Mouse (Mus musculus) kidney, postnatal 10 days (tissue): ENCODE data around the gene Rasgef1a.
A peak's percentile ranks its signal among the peaks of the same experiment; 100 is the strongest.

Experiments used
- DNase-seq: peaks from one replicate; pipeline ENCODE4 v3.0.0; 2021; ENCODE audit warnings: mixed read lengths

The Rasgef1a gene

DNA sequence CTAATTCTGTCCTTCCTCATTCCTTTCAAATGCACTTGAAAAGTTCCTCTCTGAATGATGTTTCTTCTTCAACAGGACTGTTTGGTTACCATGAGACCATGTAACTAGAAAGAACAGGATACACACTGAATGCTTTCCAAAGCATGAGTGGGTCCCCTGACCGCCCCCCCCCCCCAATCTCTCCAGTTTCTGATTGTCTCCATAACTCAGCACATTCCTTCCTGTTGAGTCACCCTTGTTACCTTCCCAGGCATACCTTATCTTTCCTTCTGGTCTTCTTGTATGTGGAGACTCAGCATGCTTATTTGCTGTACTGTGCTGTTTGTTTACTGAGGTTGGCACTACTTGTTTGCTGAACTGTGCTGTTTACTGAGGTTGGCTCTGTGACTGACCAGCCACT, 20.2 kb downstream of the Rasgef1a start:
- DNase-seq = no peak

DNA sequence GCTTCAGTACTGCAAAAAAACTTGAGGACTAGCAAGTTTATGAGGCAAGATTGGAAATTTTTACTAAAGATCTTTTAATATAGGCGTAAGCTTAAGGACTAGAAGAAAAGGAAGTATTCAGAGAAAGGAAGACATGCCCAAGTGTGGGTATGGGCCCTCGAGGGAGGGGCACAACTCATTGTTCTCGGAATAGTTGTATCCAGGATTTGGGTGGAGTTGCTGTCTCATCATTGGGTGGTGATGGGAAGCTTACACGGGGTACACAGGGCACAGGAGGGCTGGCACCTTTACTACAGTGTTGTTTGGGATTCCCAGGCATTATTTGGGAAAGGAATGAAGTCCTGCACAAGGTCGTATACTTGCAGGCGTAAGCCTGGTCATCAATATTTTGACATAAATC, 24.4 kb downstream of the Rasgef1a start:
- no peak for DNase-seq

DNA sequence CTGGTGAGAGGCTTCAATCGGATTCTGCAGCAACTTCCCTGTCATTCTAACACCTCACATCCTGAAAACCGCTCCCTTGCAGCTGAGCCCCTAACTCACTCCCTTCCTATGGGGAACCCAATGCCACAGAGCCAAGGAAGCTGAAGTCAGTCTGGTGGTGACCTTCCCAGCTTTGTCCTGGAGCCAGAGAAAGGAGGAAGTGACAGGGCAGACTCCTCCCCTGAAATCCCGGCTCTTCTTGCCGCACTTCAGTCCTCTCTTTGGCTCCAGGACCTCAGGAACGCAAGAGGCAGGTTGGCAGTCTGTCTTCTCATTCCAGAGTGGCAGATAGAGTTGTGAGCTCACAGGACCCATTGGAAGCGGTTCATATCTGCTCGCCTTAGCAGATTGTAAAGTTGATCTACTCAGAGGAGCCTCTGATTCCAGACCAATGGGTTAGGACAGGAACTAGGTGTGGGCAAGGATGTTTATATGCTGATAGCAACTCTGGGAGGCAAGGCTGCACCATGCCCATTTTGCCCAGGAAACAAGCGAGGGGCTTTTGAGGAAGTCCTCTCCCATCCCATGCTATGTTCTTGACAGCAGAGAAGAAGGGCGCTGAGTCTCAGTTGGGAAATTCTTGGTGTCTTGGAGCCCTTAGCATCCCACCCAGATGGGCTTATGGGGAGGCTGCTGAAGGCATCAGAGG, 25.0 kb downstream of the Rasgef1a start:
- no peak for DNase-seq

DNA sequence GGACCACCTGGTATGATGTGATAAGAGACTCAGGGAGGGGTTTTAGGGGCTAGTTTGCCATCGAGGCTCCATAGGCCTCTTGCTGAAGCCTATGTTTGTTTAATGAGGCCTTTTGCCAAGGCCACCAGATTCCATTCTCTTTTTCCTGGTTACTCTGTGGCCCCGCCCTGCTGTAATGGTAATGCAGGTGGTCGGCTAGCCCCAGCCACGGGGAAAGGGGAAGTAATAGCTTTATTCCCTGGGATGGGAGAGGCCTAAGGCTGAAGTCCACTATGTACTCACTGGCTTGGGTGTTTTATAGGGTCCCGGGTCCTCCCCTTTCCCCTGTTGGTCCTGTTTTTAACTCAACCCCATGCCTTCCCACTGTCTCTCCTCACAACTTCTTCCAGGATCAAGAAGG, 25.6 kb downstream of the Rasgef1a start:
- DNase-seq = no peak

DNA sequence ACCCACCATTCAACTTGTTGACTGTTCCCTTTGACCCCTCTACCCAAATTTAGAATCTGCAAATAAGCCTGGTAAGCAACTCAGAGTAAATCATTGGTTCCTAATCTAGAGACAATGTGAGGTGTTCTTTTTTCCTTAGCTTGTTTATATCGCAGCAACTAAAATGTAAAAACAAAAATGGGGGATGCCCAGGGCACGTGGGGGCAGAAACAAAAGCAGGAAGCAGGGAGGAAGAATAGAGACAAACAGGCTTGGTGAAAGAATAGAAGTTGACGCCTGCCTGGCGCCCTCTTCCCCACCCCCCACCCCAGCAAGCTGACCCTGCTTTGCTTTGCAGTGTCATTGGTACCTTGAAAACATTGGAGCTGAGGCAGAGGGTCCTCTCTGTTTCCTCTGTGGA, 33.9 kb downstream of the Rasgef1a start:
- no peak for DNase-seq

DNA sequence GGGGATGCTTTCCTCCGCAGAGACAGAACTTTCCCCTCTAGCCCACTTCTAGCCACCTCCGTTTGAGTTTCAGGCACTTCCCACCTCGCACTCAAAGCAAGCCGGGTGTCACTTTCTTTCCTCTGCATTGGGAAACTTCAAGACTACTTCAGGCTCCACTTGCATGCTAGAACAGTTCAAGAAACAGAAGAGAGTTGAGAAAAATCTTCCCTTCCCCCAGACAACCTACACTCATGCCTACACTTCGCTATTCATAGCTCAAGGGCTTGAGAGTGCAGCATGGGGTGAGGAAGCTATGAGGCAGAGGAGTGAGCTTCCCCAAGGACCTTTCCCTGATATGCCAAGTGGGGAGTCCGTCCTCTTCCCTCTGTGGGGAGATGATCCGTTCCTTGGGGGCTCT, 34.7 kb downstream of the Rasgef1a start:
- DNase-seq = no peak

DNA sequence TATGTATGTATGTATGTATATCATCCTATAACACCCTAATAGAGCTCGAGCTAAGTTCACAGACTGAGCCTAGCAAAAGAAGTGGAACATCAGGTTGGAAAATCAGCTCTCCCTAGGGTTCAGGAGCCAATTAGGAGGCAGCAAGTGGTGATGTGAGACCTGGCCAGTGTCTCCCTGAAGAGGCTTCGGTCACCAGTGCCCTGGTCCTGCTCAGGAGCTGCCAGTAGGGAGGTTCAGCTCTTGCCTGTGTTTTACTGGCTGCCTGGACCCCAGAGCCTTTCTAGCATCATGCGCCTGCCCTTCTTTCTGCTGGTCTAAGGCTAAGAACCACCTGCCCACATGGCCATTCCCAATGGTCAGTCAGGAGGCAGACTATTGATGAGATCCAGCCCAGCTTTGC, 35.3 kb downstream of the Rasgef1a start:
- no peak for DNase-seq

DNA sequence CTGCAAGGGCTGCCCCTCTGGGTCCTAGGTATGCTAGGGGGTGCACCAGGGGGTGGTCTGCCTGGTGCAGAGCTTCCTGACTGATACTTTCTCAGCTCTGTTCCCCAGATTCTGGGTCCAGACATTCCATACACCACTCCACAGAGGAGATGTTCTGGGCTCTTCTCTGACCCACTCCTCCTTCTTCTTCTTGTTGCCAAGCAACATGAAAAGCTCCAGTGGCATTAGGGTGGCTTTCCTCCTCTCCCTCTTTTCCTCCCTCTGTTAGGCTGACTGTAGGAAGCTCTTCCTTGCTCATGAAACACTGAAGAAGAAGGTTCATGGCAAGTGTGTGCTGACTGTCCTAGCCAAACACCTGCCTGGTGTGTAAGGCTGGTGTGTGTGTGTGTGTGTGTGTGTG, 35.7 kb downstream of the Rasgef1a start:
- no peak for DNase-seq

DNA sequence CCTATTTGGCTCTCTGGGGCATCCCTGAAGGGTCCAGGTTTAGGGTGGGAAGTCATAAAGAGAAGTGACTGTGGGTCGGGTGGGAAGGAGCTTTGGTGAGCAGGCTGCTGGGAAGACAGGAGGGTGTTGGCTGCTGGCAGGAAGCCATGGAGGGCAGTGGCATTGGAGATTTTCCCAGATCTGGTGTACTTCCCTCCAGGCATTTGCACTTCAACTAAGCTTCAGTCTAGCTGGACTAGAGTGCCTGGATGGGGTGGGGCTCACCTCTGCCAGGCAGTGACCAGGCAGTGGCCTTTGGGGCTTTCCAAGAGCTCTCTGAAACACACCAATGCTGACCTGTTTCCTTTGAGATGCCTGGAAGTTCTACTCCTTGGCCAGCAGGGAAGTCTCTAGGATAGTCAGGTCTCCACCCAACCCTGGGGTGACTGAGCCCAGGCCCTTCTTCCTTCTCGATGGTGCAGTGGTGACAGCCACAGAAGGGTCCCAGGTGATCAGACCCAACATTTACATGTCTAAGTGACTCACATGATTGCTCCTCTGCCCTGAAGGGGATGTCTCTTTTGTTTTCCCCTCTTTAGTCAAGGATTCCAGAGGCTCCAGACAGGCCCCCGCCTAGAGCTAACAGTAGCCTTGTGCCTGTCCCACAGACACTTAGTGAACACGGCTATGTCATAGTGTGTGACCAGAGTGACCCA, 36.7 kb downstream of the Rasgef1a start:
- DNase-seq = peak; percentile 24

DNA sequence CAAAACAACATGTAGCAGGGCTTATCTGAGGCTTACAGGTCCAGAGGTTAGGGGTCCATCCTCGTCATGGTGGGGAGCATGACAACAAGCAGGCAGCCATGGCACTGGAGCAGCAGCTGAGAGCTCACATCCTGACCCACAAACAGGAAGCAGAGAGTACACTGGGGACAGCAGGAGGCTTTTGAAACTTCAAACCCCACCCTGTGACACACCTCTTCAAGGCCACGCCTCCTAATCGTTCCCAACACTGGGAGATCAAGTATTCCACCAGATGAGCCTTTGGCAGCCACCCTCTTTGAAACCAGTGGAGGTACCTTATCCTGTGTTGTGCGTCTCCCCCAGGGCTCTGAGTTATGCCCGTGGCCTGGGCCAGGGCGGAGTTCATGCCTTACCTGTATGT, 38.5 kb downstream of the Rasgef1a start:
- no peak for DNase-seq

DNA sequence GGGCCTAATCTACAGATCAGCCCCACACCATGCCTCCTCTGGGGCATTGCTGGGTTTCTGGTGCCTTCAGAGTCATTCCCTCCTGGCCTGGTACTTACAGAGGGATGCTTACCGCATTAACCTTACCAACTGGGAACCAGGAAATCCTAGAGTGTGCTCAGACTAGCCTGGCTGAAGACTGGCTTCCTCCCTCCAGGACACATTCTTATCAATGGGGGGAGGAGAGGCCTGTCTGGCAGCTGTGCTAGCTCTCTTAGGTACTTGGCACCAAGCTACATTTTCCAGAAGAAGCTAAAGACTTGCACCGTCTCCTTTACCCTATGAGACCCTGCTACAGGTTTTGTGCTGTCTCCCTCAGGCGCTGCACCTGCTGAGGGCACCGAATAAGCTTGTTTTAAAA, 40.2 kb downstream of the Rasgef1a start:
- no peak for DNase-seq

DNA sequence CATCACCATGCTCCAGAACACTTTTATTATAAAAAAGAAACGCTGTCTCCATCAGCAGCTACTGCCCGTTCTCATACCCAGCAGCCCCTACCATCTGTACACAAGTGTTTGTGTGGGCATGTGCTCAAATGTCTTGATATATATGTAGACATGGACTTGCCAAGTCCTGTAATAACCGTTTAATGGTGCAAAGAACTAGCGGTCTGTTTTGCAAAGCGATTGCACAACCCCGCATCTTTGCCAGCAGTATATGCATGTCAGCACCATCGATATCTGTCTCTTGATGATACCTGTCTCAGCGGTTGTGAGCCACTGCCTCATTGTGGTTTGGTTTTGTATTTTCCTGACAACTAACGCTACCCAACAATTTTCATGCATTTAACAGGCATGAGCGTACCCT, 44.0 kb downstream of the Rasgef1a start:
- no peak for DNase-seq

DNA sequence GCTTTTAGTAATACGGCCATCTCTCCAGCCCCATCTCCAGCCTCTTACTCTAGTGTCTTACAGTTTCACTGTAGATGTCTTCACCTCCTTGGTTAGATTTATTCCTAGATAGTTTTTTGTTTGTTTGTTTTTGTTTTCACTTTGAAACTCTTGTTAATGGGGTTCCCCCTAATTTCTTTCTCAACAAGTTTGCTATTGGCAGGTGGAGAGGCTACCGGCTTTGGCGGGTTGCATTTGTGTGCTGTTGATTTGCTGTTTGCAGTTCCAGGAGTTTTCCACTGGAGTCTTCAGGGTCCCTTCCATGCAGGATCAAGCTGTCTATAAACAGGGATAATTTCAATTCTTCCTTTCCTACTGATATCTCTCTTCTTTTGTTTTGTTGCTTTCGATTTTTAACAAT, 50.0 kb downstream of the Rasgef1a start:
- DNase-seq = no peak

DNA sequence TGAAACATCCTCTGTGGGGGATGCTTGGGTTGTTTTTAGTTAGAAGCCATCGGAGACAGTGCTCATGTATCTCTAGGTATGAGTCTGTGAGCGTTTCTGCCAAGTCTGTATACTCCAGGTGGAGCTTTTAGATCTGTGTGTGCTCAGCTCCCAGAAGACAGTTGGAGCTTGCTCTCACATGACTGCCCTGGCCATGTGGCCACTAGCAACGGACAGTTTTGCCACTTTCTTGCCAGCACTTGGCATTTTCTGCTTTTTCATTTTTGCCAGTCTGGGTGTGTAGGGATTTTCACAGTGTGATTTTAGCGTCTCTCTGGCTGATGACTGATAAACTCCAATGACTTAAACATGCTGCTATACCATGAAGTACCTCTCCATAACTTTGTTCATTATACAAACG, 52.0 kb downstream of the Rasgef1a start:
- no peak for DNase-seq

DNA sequence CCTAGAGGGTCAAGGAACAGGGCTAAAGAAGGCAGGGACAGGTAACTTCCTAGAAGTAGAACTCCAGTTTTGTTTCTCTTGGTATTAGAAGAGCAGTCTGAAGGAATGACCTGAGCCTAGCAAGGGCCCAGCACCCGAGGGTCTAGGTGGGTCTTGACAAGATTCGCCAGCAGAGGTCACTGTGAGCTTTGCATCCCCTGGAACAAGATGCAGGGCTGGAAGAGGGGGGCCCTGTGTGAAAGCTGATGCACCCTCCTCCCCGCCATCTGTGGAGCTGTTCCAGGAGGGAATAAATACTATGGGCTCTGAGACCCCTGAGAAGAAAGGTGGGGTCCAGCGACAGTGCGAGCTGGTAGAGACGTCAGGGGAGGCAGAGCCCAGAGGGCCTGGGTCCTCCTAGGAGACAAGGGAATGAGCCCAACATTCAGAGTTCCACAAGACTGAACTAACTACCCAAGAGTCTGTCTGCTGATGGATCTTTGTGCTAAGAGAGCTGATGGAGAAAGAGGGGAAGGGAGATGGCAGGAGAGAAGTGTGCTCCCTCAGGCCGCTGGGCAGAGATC, 53.8 kb downstream of the Rasgef1a start:
- DNase-seq = peak; percentile 86

DNA sequence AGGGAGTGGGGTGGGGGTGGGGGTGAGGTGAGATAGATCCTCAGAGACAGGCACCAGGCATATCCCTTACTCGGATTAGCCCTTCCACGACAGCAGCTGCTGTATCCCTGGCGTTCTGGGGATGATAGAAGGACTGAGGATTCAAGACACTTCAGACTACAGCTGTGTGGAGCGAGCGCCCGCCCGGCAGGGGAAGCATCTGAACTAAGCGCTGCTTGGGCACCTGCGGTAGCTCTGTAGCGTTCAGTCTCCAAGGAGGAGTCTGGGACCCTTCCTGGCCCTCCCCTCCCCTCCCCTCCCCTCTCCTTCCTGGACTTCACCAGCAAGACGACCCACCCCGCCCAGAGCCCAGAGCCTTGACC, 54.6 kb downstream of the Rasgef1a start:
- DNase-seq = no peak

DNA sequence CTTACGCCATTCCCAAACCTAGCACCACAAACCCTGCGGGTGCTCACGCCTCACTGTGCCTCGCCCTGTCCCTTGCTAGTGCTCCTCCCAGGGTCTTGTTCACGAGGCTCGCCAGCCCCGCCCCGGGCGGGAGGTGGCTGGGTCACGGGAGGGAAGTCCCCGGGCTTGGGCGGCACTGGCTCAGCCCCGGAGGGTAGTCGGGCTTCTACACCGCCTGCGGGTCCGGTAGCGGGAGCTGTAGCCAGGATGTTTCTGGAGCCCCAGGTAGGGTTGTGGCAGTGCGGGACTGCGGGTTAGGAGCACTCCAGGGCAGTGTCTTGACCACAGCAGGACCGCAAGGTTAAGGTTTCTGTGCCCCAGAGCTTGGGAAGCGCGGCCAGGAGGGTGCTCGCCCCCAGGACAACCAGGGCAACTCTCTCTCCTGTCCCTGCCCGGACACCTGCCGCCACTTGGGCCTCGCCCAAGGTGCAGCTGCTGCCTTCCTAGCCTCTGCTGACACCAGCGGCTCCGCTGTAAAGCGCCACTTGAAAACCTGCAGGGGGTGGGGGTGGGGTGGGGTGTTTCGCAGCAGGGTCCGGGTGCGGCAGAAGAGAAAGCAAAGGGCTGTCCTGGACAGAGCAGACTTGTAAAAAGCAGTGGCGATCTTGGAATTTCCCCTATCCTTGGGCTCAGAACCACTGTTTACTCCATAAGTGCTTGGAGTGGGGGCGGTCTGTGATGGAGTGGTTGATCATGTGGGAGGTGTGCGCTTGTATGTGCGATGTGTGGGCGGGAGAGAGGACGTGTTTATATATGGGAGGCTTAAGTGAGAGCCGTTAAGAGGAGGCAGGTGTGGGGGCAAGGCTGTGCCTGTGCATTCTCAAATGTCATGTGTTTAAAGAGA, 55.2 kb downstream of the Rasgef1a start:
- peak; percentile 59 for DNase-seq

DNA sequence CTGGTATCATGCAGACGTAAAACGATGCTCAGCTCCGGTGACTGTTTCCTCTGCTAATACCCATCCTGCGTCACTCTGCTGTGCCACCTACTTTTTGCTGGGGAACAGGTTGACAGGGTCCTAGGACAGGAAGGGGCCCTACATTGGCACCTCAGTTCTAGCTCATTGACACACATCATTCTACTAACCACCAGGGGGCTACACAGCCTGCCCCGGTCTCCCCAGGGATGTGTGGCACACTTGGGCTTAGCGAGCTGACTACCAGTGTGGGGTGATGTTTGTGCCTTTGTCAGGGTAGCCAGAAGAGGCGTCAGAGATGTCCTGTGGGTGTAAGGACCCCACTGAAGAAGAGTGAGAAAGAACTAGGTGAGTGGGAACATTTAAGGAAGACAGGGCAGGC, 56.5 kb downstream of the Rasgef1a start:
- no peak for DNase-seq

DNA sequence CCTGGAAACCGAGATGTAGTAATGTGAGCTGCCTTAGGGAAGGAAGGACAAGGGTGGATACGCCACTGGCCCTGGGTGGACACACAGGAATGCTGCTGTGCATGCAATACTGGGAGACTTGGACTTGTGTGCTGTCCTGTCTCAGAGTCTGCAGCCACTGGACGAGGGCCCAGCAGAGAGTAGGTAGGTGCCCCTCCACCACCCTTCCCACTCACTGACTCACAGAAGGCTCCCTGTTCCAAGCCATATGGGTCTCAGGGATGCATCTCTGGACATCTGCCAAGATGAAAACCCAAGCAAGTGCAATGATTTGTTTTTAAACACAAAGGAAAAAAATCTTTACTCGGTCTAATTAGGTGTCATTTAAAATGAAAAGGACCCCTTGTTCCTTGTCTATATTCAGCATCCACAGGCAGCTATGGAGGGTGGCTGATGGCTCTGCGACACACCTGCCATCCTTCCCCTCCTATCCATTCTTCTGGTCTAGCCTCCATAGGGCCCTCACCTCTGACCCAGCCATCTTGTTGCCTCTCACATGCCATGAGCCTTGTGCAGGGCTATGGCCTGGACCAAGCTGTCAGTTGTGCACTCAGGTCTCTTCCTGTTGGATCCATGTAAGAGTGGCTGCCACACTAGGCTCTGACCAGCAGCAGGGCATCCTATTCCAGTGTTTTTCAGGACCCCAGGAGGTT, 59.2 kb downstream of the Rasgef1a start:
- DNase-seq = peak; percentile 36

DNA sequence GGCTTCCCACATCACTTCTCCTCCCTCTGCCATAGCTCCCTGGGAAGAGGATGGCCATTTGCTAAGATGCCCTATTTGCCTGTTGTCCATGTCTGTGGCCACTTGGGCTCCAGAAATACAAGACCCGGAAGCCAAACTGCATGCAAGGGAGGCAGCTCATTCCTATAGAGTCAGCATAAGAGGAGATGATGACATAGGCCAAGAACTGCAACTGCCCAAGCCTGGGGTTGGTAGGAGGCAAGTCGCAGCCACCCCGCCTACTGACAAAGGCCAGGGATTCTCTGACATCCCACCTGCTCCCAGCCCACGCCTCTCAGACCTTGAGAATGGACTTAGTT, 59.7 kb downstream of the Rasgef1a start:
- DNase-seq = no peak

DNA sequence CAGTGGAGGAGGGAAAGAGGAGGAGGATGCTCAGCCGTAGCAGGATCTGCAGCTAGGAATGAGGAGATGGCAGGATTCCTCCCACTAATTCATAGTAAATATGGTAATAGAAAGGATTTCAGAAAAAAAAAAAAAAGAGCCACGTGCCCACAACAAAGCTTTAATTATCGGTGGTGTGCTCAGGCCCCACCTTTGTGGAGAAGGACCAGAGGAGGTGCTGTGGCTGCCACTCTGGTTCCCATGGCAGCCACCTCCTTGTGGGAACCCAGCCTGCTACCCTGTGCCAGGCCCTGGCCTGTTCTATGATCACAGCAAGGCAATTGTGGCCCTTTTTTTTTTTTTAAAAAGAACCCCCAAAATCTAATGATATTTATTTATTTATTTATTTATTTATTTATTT, 60.2 kb downstream of the Rasgef1a start:
- DNase-seq = no peak

DNA sequence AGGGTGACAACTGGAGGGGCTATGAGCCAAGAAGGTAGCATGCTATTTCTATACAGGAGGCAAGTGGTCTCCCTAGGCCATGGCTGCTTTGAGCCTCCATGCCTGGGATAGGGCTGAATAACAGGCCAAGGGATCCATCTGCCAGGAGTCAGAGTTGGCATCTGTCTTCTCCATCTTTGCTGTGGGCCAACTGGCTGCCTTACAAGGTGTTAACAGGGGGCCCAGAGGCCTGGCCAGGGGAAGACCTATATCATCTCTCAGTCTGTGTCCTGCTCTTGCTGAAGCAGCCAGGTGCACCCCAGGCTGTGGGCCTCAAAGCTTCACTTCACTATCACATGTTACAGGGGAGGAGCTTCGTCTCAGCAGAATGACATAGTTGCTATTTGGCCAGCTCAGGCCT, 60.9 kb downstream of the Rasgef1a start:
- no peak for DNase-seq

DNA sequence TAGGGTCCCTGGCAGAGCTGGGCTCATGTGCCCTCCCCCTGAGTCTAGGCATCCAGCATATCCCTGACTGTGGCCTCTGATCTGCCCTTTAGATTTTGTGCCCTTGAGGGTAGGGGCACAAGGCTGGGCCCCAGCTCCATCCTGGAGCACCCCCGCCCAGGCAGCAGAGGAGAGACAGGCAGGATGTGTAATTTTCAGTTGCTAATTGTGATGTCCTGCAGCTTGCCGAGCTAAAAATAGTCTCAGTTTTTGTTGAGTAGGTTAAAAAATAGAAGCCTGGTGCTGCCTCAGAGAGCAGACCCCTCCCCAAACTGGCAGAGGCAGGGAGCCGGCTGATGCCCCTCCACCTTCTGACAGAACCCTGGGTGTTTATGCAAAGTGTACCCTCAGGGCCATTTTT, 62.9 kb downstream of the Rasgef1a start:
- peak; percentile 55 for DNase-seq
